Mouse (Mus musculus) lung, postnatal 36 days (tissue): ENCODE results near the gene Dennd4b.

ENCODE experiments used
- DNase-seq: peaks from one replicate; pipeline ENCODE4 v3.0.0; 2022; ENCODE audit warnings: mixed read lengths

Dennd4b gene

DNA sequence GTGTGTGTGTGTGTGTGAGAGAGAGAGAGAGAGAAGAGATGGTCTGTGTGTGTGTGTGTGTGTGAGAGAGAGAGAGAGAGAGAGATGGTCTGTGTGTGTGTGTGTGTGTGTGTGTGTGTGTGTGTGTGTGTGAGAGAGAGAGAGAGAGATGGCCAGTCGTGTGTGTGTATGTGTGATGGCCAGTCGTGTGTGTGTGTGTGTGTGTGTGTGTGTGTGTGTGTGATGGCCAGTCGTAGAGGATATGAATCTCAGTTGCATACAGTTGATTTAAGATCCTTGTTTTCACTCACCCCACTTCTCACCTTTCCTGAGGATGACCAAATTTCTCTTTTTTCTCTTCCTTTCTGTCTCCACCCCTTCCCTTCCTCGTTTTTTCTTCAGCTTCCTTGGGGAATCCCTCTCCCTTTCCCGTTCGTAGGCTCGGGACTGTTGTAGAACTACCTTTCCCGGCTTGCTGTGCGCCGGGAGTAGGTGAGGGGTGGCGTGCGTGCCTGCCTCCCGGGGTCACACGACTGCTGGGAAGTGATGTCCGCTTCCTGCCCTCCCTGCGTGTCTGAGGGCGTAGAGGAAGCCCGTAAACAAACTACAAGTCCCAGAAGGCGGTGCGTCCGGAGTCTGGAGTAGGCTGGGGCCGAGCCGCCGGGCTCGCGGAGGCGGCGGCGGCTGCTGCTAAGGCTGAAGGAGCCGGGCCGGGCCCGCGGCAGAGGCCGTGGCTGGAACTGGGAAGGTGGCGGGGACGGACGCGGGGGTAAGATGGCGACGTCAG, 11.1 kb upstream of the Dennd4b start, which contains the start of gene Crtc2:
TSS of gene Crtc2 (plus strand) at position 511 of the 766 bp plus-strand sequence.
- peak; percentile 99 for DNase-seq

DNA sequence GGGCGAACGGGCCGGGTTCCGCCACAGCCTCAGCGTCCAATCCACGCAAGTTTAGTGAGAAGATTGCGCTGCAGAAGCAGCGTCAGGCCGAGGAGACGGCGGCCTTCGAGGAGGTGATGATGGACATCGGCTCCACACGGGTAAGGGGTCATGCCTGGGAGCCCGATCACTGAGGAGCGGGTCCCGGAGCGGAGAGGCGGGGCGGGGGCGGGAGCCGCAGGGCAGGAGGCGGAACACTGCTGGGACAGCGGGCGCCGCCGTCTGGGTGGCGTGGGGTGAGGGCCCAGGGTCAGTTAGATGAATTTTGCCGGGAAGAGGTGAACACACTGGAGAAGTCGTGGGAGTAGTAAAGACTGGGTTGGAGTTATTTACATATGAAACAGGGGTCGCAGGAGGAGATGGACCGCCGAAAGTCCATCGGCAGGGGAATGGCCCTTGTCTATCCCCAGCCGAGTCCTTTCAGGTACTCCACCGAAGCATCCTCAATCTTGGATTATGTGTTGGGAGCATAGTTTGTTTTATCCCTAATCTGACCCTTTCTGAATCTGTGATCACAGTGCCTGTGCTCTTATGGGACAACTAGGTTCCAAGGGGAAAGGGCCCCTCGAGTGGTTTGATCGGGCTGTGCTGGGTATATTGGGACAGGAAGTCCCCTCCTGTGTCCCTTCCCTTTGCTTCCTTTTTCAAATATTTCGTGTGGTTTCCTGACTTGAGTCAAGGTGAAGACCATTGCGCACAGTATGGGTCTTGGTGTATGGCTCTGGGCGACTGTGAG, 10.4 kb upstream of the Dennd4b start:
- DNase-seq: peak; percentile 7

DNA sequence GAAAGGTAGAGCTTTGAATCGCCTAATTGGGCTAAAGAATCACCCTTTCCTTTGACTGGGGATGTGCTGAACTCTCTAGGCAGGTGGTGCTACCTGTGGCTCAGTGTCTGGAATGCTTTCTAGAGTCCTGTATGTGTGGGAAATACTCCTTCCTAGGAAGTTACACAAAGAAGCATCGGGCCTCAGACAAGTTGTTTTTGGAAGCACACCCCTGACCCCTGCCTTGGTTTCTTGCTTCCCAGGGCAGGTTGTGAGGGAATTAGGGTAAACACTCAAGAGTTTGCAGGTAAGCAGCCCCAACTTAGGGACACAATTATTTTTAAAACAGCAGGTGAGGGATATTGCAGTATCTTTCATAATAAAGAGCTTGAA, 9.8 kb upstream of the Dennd4b start:
- no peak for DNase-seq

DNA sequence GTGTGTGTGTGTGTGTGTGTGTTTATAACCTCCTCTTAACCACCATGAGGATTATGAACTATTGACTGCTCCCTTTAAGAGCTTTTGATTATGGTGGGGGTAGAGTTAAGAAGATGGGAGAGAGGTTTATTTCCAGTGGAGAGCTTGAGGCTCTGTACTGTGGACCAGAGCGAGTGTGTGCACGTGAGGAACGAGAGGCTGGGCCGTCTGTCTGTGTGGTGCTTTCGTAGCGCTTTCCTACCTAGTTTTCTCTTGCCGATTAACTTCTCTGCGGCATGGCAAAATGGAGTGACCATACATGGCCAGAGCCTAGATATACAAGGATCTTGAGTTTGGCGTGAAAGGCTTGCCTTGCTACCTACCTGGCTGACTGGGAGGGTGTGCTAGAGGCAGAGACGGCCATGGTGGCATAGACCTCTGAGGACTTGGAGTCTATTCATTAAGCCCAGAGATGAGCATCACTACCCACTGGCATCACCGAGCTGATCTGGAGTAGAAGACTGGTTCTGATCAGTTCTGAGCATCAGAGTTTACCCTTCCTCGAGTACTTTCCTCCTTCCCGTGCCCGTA, 9.1 kb upstream of the Dennd4b start:
- no peak for DNase-seq

DNA sequence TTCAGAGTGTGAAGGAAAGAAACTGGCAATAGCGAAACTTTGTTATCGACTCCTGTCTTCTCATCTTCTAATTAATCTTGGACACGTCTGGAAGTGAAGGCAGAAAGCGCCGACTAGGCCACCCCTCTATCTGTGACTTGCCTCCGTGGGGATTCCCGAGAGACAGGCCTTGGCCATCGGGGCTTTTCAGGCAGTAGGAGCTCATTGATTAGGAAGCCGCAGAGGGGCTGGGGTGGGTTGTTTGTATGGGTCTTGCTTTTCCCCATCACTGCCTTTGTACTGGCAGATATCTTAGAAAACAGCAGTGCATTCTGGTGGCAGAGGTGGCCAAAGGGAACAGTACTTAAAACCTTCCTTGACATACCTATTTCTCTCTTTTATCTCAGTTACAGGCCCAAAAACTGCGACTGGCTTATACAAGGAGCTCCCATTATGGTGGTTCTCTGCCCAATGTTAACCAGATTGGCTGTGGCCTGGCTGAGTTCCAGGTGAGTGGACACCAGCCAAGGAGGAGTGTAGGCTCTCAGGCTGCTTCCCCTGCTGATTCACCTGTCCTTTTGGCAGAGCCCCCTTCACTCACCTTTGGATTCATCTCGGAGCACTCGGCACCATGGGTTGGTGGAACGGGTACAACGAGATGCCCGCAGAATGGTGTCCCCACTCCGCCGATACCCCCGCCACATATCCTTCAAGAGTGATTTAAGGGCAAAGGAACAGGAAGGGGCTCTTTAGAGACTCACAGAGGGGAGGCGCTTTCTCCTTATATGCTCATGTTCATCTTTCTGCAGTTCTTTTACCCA, 8.1 kb upstream of the Dennd4b start:
- DNase-seq: no peak

DNA sequence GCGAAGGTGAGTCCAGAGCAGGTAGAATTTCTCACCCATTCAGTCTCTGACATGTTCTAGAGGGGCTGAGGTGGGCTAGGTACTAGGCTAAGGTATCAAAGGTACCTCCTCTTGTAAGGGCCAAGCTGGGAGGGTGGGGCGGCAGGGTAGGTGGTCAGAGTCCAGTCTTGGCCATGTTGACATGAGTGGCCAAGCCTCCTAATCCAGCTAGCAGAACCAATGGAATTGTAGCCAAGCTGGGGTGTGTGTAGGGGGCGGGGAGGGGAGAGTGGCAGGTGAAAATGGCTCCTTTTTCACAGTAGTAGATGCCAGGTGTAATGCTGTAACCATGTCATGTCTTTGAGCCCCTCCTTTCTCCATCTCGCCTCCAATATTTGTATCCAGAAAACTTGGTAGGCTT, 6.5 kb upstream of the Dennd4b start:
- DNase-seq: no peak

DNA sequence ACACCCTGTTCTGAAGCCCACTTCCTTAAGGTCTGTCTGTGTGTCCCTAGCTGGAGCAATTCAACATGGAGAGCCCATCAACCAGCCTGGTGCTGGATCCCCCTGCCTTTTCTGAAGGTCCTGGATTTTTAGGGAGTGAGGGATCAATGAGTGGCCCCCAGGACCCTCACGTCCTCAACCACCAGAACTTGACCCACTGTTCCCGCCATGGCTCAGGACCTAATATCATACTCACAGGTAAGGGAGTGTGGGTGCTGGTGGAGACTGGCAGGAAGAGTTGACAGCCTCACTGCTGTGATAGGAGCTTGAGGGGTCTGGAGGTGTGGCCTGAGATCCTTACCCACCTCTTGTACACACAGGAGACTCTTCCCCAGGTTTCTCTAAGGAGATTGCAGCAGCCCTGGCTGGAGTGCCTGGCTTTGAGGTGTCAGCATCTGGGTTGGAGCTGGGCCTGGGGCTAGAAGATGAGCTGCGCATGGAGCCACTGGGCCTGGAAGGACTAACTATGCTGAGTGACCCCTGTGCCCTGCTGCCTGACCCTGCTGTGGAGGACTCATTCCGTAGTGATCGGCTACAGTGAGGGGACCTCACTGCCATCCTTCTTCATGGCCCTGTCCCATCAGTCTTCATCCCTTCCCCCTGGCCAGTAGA, 1.7 kb upstream of the Dennd4b start:
- no peak for DNase-seq

DNA sequence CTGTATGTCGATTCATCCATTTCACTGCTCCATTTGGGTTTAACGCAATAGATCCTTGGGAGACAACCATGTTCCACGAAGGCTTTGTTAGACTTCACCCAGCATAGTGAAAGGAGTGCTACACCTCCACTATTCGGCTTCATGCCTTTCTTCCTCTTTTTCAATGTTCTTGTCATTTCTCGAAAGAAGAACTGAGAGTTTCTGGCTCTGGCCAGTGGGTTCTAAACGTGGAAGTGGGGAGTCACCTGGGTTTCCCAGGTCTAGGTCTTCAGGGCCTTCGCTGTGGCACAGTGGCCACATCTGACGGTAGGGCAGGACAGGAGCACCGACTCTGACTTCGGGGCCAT, 325 bp upstream of the Dennd4b start:
- DNase-seq: no peak

DNA sequence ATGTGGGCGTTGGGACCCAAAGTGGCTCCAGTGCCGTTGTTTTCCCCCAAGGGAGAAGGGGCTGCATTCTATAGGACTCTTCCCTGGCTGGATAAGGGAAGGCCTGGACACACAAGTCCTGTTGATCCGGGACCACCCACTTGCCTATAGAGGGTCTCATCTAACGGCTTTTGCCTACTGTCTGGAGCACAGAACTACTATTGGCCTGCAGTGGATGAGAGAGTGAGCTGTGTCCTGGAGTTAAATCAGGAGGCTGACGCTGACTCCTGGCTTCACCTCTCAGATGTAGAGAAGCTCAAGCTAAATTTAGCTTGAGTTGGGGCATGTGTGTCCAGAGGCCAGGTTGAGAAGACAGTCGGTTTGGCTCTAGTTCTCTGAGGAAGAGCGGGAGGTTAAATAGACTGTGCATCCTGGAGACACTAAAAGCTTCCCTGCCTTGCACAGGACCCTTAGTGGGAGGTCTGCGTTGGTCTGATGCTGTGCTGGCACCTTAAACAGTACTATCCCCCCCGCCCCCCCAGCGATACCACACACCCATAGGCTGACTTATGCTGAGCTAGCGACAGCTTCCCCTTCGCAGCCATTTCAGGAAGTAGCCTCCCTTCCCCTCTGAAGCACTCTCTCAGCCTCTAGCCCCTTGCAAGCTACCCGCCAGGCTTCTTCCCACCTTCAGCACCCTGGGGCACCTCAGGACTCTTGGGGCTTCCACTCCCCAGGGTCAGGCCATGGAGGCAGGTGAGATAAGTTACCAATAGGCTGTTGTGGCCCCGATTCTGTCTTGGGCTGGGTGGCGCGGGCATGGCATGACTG, 1.2 kb downstream of the Dennd4b start:
- DNase-seq: peak; percentile 29

DNA sequence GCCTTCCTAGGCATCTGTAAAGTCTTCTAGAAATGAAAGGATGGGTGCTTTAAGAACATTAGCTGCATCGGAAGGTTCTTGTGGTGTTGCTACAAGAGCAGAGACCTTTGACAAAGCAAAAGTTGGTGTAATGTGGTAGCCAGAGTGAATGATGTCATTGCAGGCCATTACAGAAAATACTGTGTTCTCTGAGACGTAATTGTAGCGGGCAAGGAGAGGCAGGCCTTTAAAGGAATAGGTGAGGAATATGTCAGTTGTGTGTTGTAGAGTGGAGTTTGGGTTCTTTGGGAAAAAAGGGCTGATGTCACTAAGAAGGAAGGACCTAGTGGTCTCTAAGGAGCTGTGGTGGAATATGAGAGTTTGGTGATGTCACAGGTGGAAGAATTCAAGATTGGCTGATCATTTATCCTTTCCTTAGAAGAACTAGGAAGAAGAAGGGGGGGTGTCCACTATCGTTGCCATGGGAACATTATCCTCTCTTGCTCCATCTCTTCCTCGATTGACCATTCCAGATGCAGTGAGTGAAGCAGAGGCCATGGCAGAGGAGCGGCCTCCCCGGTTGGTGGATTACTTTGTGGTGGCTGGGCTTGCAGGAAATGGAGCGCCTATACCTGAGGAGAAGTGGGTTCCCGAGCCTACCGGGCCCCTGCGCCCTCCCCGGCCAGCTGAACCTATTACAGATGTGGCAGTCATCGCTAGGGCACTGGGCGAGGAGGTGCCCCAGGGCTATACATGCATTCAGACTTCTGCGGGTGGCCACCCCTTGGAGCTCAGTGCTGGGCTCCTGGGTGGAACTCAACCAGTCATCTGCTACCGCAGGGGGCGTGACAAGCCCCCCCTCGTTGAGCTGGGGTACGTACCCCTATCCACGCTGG, 2.2 kb downstream of the Dennd4b start:
- no peak for DNase-seq

DNA sequence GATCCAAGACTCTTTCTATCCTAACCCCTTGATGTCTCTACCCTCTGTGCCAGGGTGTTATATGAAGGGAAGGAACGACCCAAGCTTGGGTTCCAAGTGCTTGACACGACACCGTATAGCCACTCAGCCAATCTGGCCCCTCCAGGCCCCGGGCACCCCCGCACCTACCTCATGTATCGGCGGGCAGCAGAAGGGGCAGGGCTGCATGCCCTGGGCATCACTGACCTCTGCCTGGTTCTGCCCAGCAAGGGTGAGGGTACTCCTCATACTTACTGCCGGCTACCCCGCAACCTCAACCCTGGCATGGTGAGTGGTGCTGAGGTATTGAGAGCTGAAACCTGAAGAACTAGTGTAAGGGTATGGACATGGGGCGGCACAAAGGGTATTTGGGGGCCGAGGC, 3.2 kb downstream of the Dennd4b start:
- DNase-seq: no peak

DNA sequence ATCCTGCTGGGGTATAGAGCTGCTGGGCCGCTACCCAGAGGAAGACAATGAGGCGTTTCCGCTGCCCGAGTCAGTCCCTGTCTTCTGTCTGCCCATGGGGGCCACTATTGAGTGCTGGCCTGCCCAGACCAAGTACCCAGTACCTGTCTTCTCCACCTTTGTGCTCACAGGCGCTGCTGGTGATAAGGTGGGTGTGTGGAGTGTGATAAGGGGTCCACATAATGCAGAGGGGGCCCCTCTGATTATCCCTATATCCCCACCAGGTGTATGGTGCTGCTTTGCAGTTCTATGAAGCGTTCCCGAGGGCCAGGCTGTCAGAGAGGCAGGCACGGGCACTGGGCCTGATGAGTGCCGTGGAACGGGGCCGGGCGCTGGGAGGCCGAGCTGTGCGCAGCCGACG, 4.0 kb downstream of the Dennd4b start:
- no peak for DNase-seq

DNA sequence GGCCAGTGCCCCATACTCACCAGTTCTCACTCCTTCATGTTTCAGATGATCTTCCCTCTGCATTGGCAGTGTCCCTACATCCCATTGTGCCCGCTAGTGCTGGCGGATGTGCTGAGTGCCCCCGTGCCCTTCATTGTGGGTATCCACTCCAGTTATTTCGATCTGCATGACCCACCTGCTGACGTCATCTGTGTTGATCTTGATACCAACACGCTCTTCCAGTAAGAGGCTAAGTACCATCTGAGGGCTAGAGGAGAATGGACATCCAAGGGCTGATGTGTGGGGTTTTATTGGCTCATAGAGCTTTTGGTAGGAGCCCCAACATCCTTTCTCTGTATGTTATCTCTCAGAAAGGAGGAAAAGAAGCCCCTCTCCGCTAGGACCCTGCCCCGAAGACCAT, 5.8 kb downstream of the Dennd4b start:
- DNase-seq: no peak

DNA sequence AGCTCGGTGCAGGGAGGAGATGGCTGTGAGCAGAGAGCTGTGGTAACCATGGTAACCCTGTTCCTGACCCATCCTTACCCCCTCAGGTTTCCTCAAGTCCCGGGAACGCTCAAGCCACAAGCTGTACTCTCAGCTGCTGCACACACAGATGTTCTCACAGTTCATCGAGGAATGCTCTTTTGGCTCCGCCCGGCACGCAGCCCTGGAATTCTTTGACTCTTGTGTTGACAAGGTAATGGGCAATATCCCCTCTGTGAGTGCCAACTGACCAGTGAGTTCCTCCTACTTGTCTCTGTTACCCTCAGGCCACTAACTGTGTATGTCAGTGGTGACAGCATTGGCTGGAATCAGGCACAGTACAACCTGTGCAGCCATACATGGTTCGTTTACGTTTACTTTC, 7.2 kb downstream of the Dennd4b start:
- DNase-seq: no peak

DNA sequence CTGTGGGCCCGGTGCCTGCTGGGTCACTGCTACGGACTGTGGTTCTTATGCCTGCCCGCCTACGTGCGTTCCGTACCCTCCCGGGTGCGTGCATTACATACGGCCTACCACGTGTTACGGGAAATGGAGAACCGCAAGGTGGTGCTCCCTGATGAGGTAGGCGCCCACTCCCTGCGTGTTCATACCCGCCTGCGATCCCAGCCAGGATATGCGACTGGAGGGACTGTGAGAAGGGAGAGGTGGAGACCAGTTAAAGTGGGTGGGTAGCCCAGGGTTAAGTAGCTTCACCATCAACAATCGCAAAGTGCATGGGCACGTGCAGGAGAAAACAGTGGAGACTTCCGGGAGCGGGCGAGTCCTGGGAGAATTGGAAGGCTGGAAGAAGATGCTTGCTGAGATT, 8.9 kb downstream of the Dennd4b start:
- no peak for DNase-seq

DNA sequence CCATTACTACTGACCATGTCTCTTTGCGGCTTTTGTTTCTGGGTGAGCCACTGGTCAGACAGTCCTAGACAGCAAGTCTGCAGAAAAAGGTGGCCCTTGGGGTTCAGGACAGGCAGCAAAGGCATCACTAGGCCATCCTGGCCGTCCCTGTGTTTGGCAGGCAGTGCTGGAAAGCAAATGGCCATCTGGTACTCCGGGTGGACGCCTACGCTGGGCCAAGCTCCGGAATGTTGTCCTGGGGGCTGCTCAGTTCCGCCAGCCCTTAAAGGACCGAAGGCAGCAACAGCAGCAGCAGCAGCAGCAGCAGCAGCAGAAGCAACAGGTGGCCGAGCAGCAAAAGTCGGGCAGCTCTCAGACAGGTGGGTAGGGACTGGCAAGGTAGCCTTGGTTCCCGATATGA, 10.3 kb downstream of the Dennd4b start:
- no peak for DNase-seq

DNA sequence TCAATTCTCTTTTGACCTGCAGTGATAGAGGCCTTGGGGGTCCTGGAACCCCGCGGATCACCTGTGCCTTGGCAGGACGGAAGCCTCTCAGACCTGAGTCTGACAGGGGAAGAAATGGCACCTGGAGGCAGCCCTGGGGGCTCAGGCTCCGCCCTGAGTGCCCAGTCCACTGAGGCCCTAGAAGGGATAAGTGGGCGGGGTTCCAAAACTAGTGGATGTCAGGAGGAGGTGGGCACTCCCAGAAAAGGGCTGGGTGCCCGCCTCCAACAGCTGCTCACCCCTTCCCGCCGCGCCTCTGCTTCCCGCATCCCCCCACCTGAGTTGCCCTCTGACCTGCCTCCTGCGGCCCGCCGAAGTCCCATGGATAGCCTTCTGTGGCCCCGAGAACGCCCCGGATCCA, 11.9 kb downstream of the Dennd4b start:
- no peak for DNase-seq

DNA sequence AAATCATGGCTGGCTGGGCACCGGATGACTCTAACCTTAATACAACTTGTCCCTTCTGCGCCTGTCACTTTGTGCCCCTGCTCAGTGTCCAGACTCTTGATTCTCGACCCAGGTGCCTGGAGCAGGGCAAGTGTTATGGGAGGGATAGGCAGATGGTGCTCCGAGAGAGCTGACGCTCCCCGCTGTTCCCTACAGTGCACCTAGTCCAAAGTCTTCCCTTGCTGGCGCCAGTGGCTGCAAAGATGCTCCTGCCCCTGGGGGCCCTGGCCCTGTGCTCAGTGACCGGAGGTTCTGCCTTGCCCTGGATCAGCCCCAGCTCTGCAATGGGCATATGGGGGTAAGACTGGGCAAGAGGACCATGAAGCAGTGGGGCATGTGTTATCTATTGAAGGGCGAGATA, 12.8 kb downstream of the Dennd4b start:
- no peak for DNase-seq

DNA sequence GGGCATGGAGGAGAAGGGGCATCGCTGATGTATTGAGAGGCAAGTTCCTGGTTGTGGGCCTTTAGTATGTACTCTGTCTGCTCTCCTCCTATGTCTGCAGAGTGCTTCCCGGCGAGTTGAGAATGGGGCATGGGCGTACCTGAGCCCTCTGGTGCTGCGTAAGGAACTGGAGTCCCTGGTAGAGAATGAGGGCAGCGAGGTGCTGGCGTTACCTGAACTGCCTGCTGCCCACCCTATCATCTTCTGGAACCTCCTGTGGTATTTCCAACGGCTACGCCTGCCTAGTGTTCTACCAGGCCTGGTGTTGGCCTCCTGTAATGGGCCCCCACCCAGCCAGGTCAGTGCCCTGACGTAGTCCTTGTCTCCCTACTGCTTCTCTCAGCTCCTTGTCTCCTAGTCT, 13.2 kb downstream of the Dennd4b start:
- no peak for DNase-seq

DNA sequence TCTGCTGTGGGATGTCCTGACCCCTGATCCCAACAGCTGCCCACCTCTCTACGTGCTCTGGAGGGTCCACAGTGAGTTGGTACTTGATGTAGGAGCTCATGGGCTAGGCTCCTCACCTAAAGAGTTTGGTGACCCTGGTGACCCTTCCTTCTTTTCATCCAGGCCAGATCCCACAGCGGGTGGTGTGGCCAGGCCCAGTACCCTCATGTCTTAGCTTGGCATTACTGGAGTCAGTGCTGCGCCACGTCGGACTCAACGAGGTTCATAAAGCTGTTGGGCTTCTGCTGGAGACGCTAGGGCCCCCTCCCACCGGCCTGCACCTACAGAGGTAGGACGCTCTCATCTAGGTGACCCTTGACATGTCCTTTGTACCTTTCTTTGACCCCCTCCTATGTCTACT, 14.2 kb downstream of the Dennd4b start:
- DNase-seq: no peak

DNA sequence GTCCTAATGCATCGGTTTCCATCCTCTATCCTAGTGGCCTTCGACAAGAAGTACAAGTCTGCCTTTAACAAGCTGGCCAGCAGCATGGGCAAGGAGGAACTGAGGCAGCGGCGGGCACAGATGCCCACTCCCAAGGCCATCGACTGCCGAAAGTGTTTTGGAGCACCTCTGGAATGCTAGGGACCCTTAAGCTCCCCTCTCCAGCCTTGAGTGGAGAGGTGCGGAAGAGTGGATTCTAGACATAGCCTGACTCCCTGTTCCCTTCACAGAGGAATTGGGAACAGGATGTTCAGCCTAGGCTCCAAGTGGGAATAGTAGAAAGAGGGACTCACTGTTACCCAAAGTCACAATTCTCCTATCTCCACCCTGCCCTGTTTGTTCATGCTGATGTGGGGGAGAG, 14.8 kb downstream of the Dennd4b start:
- peak; percentile 51 for DNase-seq
